Mouse (Mus musculus): Measurements from ENCODE around the gene Ddr2.

- TF ChIP-seq CTCF (IDR thresholded peaks at IDR 0.05; ENCODE audit: insufficient read depth, low read depth, low read length) (no peak), POLR2A (IDR thresholded peaks at IDR 0.05; ENCODE audit: insufficient read depth, low read depth, low read length) (no peak)
Observed at GRCm38 (mm10) chr1:169931698-169932097, 178.9 kb downstream of the Ddr2 start.
